Mouse (Mus musculus) NIH3T3 (cell line): ENCODE measurements at regions not wholly inside any gene's neighbourhood (a gene's known extent, or its start where the extent isn't known, plus 50 kb on each side); places are given as distances from the start of the nearest gene placed in this dataset.

Experiments
- DNase-seq: peaks from one replicate; pipeline ENCODE4 v3.0.0-alpha.2; 2012; ENCODE audit warnings: low read depth

DNA sequence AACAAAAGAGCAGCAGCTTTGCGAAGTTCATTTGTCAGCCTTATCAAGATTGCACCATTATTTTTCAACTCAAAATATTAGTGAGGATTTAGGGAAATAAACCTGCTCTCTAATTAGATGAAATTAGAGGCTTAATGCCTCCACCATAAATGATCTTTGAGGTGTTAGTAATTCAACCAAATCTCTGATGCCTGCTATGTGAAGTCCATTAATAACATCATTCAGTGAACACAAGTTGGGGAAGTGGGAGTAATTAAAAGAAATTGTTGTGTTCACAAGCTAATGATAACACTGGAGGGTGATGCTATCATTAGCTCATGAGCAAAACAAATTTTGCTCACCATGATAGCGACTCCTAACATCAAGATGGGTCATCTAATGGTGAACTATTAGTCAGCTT is 246.0 kb downstream of the Ttc6 start:
- no peak for DNase-seq

DNA sequence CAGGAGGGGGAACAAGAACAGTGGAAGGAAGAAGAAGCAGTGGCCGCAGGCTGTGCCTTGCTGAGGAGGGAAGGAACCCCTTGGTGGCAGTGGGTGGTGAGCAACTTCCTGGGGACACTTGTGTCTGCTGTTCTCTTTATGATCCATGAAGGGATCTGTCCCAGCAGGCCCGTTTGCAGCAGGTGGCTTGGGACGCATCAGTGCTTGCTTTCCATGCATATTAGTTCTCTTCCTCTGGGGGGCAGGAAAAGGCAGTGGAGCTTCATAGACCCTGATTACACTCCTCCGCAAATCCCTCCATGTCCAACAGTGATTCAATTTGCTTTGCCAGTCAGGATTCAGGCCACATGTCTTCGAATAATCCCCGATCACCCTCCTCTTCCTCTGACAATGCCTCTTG is 259.9 kb downstream of the Ttc6 start:
- no peak for DNase-seq

DNA sequence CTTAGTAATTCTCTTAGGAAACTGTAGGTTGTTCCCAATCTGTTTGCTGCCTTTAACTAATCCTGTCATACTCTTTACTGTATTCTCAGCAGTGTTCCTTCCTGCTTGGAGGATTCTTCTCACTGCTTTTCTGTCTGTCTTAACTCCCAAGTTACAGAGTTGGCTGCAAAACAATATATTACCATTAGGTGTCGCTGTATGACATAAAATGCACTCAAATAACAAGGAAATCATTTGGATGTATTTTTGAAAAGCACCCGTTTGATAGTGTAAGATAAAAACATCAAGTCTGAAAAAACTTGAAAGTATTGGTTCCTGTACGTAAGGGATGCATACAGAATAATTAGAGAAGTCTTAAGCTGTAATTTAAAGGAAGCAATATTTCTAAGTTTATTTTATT is 261.8 kb downstream of the Ttc6 start:
- peak; percentile 81 for DNase-seq

DNA sequence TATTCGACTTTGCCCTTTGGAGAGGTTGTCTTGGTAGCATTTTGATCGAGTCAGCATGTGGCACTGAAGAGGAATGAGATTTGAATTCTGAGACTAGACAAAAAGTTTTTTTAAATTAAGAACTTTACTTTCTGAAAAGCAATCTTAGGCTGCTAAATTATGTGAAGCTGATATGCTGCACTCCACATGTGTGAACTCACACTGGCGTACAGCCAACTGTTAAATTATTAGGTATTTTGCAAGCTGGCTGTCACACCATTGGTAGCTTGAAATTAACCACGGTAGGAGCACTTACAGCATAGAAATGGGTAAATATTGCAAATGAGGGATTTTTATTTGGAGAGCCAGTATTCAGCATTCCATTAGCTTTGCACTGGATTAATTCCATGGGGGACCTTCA is 278.9 kb downstream of the Ttc6 start:
- no peak for DNase-seq

DNA sequence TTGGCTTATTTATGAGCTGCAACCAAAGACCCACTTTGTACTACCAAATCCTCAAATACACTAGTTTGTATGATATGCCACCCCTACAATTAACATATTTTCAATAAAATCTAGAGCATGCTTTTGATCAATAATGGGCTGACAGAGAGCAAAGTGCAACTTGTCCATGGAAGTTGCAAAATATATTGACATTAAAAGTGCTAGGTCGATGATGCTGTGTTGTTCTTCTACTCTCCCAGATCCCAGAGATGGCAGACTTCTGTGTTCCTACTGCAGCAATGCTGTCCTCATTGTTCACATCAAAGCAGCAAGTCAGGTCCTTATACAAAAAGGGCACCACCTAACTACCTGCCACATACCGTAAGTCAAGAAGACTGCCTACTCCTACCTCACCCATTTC is 307.1 kb downstream of the Ttc6 start:
- no peak for DNase-seq

DNA sequence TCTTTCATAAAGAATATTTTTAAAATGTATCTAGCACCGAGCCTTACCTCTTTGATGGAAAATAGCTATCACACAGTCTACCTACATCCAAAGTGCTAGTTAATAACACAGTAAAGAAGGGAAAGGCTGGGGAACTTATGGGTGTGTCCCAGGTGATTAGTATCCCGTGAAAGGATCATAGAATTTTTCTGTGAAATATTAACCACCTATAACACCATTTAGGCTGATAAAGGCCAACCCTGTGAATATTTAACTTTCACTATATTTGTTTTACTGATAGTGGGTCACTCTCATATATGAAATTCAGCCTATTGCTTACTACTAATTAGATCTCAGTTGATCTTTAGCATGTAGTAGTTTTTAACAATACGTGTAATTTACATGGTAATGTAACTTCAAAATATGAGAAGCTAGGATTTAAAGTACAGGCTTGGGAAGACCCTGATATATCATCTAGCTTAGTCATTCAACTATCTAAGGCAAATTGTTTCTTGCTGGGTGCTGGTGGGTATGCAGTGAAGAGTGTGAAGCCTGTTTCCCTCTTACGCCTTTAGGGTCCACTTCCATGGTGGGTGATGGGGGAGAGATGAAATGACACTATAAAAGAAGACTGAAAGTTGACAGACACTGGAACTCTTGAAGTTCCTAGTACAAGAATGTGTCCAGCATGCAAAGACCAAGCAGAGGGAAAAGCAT is 320.6 kb upstream of the Sstr1 start:
- DNase-seq: no peak

DNA sequence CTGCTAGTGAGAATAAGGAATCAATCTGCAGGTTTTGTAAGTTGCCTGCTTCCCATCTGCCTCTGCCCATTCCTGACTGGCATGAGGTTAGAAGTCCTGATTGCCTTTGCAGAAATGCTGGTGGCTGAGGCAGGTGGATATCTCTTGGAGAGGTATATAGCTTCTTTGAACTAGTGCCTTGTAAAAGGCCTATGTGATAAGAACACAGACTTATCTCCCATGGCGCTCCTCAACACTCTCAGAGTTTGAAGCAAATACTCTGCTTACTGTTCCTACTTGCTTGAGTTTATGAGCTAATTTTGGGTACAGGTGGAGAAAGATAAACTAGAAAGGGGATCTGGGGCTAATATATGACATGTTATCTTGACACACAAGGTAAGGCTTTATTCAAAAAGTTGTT is 320.0 kb upstream of the Sstr1 start:
- no peak for DNase-seq

DNA sequence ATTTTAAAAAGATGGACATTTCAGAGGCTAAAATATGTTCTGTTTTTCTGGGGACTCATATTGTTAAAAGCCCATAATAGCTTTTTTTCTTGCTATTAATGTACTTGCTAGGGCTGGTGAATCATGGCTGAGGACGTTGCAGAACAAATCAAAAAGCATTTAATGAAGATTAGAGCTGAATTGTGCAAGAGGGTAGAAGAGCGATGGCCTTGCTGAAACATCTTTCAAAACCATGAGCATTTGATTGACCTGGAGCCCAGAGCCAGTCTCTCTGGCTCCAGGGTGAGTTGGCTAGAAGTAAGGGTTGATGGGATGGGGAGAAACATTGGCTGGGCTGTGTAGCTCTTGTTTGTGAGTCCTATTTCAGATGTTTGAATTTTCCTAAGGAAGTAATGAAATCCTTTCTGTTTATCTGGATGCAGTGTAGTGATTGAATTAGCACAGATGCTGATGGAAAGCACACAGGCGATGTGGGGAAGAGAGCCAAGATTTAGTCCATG is 313.8 kb upstream of the Sstr1 start:
- DNase-seq: no peak

DNA sequence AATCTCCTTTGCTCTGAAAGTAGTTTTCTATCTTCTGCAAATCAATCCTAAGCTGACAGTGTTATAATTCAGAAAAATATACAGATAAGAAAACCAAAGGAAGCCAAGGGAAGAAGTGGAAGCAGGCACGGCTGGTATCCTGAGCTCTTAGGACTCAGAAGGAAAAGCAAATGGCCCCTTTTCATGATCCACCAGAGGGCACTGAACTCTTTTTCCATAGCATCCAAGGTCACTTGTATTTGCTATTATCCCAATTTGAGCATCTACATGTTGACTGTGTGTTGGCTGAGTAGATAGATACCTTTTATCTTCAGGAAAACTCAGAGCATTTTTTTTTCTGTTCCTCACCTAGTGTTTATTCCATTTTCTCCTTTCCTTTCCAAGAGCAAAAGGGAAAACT is 306.9 kb upstream of the Sstr1 start:
- no peak for DNase-seq

DNA sequence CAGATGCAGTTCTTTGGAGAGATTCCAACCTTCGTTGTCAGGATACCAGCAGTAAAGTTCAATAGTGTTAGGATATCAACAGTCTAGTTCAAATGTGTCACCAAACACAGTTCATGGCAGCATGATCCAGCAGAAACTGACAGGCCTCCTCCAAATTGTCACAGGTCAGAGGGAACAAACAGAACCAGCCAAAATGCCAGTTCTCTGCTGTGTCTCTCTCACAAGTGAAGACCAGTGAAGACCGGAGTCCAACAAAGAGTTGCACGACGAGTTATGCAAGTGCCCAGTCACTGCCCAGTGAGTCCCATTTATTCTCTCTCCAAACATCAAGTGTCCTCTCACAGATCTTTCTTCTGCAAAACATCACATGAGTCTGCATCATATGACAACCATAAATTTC is 293.4 kb upstream of the Sstr1 start:
- no peak for DNase-seq

DNA sequence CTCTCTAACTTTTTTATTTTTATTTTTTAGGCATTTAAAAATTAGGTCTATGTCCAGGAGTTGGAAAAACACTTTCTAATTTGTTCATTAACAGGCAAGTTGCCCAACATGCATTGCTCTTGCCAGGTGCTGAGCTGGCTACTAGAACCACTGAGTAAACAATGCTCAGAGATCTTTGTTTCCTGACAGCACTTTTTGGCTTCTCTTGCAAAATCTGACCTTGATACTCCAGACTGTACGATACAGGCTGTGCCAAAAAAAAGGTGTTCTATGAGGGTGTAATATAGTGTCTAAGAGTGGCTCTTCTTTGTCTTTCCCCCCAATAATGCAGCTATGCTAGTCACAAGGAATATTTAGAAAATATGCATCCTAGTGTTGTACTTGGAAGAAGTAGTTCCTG is 289.5 kb upstream of the Sstr1 start:
- DNase-seq: no peak

DNA sequence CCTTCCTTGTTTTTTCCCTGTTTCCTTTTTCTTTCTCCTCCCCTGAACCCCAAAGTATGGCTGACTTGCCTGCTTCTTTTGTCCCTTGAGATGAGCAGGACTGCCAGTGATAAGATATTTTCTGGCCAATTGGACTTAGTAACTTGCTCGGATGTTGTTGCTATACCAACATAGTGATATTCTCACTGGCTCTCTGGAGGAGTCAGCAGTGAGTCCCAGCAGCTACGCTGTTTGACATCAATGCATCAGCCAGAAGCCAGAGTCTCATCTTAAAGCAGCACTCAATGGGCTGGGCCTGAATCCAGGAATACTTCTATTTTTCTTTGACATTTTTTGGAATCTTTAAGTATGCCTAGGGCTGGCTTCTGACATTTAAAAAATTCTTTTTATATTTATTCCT is 287.1 kb upstream of the Sstr1 start:
- DNase-seq: no peak

DNA sequence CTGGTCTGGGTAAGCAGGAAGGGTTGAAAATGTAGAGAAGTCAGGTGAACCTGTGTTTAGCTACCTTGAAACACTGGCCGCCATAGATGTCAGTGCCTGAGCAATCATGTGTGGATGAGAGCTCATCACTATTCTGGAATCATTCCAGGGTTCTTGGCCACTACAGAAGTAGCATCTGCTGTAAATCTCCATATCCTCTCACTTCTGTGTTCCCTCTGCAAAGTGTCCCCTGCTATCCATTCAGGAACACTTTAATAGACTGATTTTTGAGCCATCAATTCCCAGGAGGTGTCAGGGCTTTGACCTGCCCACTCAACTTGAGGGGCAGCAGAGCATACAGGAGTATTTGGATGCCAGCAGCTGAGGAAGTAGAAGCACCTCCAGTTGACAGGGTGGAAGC is 284.7 kb upstream of the Sstr1 start:
- no peak for DNase-seq

DNA sequence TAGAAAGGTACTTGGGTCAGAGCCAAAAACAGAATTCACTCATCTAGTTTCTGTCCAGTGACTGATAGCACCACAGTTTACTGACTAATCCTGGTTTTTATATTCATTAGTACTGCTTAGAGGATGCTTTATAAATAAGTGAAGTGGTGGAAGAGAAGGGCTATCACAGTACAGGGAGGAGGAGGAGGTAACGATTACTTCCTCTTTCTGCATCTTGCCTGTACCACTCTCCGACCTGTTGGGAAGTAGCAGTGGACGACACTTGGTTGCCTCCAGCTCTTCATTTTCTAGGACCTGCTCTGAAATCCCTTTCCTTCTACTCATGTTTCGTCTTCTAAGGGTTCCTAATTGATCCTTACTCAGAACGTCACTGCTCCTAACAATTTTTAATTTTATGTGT is 283.5 kb upstream of the Sstr1 start:
- no peak for DNase-seq

DNA sequence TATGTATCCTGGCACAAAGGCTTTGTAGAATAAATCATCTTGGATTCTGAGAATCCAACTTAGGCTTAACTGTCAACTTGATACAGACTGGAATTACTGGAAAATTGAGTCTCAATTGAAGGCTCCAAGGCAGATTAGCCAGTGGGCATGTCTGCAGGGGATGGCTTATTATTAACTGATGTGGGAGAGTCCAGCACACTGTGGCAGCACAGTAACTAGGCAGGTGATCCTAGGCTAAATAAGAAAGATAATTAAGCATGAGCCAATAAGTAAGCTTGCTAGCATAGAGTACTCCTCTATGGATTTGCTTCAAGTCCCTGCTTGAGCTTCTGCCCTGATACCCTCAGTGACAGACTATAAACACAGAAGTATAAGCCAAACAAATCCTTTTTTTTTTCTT is 279.7 kb upstream of the Sstr1 start:
- DNase-seq: no peak

DNA sequence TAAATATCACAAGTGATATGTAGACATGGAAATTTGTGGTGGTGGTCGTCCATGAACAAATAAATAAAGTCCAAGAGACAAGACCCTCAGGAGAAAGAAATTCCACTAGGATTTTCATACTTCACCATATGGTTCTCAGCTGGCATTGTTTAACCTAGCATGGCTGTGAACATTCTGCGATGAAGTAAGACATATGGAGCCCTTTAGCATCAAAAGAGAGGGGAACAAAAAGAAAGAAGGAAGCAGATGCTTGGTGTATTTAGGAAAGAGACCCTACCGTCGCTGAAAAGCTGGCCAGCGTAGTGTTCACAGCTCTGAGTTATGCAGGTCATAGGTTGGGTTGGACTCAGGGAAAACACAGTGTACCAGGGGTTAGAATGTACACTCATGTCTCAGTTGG is 261.7 kb upstream of the Sstr1 start:
- DNase-seq: no peak

DNA sequence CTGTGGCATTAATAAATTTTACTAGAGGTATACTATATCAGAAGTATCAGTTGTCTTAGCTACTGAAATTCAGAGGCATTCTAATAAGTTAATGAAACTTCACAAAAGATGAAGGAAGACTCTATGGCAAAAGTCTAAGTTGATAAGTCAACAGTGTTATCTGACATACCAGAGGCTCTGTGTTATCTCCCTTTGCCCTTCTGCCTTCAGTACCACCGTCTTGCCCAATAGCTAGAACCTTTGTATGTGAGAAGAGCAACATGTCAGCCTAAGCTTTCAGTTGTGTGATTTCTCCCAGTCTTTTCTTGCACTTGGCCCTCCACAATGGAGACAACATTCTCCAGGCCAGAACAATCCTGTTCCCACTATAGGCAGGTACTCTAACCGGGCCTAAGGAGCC is 253.0 kb upstream of the Sstr1 start:
- no peak for DNase-seq

DNA sequence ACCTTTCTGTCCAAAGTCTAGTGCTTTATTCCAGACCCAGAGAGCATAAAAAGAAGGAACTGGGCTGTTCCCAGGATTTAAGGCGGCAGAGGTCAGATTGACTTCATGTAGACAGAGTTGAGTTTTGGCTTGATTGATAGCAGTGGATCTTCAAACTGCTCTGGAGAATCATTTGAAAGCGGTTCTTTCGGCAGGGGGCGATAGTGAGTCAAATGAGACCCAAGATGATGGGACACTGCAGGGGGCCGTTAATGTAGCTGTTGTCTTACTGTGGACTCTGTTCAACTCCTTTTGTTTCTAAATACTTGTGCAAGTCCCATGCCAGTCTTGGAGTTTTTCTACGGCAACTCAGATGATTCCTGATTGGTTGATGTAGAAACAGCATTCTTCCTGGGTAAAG is 251.4 kb upstream of the Sstr1 start:
- DNase-seq: peak; percentile 15

DNA sequence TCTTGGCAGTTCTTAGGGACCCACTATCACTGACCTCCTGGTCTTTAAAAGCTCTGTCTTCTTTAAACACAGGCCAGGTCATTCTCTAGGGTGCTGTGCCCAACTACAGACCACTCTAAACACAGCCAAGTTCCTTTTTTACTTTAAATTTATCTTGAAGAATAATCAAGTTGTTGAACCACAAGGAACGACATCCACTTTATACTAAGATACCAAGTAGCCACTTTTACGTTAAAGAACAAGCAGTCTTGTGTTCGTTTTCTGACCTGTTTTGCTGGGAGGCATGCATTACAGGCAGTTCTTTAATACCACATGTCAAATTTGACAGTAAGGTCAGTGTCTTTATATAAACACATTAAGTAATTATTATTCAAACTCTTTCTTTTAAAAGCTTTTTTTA is 242.4 kb upstream of the Sstr1 start:
- no peak for DNase-seq

DNA sequence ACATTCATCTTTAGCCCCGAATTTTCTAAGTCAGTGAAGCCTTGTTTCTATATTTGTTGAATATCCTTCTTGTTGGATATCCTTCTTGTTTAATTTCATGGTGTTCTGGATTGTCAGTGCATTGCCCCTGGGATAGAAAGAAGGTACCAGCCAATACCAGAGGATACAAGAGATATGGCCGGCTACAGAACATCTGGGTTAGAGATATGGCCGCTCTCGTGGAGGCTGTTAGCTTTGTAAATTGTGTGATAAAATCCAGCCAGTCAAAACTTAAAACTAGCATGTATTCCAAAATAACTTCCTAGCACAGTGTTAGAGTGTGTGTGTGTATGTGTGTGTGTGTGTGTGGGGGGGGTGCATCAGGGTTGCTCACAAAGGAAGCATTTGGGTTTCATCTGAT is 241.4 kb upstream of the Sstr1 start:
- no peak for DNase-seq

DNA sequence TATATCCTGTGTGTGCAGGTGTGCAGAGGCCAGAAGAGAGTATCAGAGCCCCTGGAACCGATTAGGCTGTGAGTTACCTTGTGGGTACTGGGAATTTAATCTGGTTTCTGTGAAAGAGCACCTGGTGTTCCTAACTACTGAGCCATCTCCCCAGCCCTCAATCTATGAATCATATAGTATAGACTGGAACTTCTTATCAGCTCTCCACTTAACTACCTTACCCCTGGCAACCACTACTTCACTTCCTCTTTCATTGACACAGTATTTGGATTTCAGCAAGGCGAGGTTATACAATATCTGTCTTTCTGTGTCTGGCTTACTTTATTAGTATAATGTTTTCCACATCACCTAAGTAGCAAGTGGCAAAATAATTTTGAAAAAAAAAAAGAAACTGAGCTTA is 239.1 kb upstream of the Sstr1 start:
- DNase-seq: no peak
